Mouse (Mus musculus): Measurements from ENCODE around the gene Ms4a7.
"Not testable (repeated sequence)": the region's sequence is repeated elsewhere in the genome, so short reads cannot be mapped to it uniquely, and the experiment has no call there.

The Ms4a7 gene

GRCm38 (mm10) chr19:11335932-11336331 is at the start of gene Ms4a7:
TSS of gene Ms4a7 (minus strand) at chr19:11336146.
- in situ Hi-C loops (cut with MboI), result no loop called here

GRCm38 (mm10) chr19:11376399-11376798 is 40.5 kb upstream of the Ms4a7 start:
- in situ Hi-C loops (cut with MboI), result no loop called here

- in situ Hi-C loops (cut with MboI), result no loop called here
These were observed 39.3 kb upstream of the Ms4a7 start, which contains the start of gene Ms4a4a for GRCm38 (mm10) chr19:11375273-11375672. TSS of gene Ms4a4a (plus strand) at chr19:11375523.

- in situ Hi-C loops (cut with MboI), result no loop called here
These were observed 35.2 kb upstream of the Ms4a7 start for GRCm38 (mm10) chr19:11371181-11371580.

- in situ Hi-C loops (cut with MboI), result no loop called here
These were observed 32.4 kb upstream of the Ms4a7 start for GRCm38 (mm10) chr19:11368310-11368709.

- in situ Hi-C loops (cut with MboI), result no loop called here
These were observed 26.1 kb upstream of the Ms4a7 start for GRCm38 (mm10) chr19:11362002-11362401.

- in situ Hi-C loops (cut with MboI), result no loop called here
These were observed 24.2 kb upstream of the Ms4a7 start for GRCm38 (mm10) chr19:11360106-11360505.

- in situ Hi-C loops (cut with MboI), result loop anchor here (10.0 kb wide), 1 partner anchor 409 kb away; no protein-coding TSS in a partner anchor
These were observed 19.8 kb upstream of the Ms4a7 start for GRCm38 (mm10) chr19:11355730-11356129.

GRCm38 (mm10) chr19:11351878-11352277 is 15.9 kb upstream of the Ms4a7 start:
- in situ Hi-C loops (cut with MboI), result loop anchor here (10.0 kb wide), 1 partner anchor 413 kb away; no protein-coding TSS in a partner anchor

- in situ Hi-C loops (cut with MboI), result loop anchor here (5.0 to 10.0 kb wide), 2 partner anchors 252 to 415 kb away; partner anchors contain the start of gene Ms4a6d
These were observed 13.9 kb upstream of the Ms4a7 start for GRCm38 (mm10) chr19:11349698-11350481.

- in situ Hi-C loops (cut with MboI), result loop anchor here (5.0 kb wide), 1 partner anchor 162 kb away; no protein-coding TSS in a partner anchor
These were observed 8.0 kb upstream of the Ms4a7 start for GRCm38 (mm10) chr19:11343992-11344391.

- in situ Hi-C loops (cut with MboI), result loop anchor here (5.0 kb wide), 1 partner anchor 161 kb away; no protein-coding TSS in a partner anchor
These were observed 7.2 kb upstream of the Ms4a7 start for GRCm38 (mm10) chr19:11343147-11343546.

- in situ Hi-C loops (cut with MboI), result no loop called here
These were observed 14.8 kb downstream of the Ms4a7 start for GRCm38 (mm10) chr19:11321123-11321522.

GRCm38 (mm10) chr19:11316786-11317185 is 19.2 kb downstream of the Ms4a7 start:
- in situ Hi-C loops (cut with MboI), result no loop called here

GRCm38 (mm10) chr19:11314354-11314753 is 21.6 kb downstream of the Ms4a7 start, which contains the start of gene Ms4a14:
TSS of gene Ms4a14 (minus strand) at chr19:11314454.
- in situ Hi-C loops (cut with MboI), result no loop called here

- in situ Hi-C loops (cut with MboI), result no loop called here
These were observed 27.1 kb downstream of the Ms4a7 start for GRCm38 (mm10) chr19:11308888-11309287.

- in situ Hi-C loops (cut with MboI), result not testable (repeated sequence)
These were observed 36.4 kb downstream of the Ms4a7 start for GRCm38 (mm10) chr19:11299529-11299928.

GRCm38 (mm10) chr19:11298939-11299338 is 37.0 kb downstream of the Ms4a7 start:
- in situ Hi-C loops (cut with MboI), result no loop called here

GRCm38 (mm10) chr19:11293616-11294015 is 42.3 kb downstream of the Ms4a7 start:
- in situ Hi-C loops (cut with MboI), result not testable (repeated sequence)

GRCm38 (mm10) chr19:11292990-11293389 is 43.0 kb downstream of the Ms4a7 start:
- in situ Hi-C loops (cut with MboI), result no loop called here

GRCm38 (mm10) chr19:11283773-11284172 is 52.2 kb downstream of the Ms4a7 start, which contains the start of gene Ms4a5:
TSS of gene Ms4a5 (minus strand) at chr19:11283873.
- in situ Hi-C loops (cut with MboI), result no loop called here

- in situ Hi-C loops (cut with MboI), result no loop called here
These were observed 55.7 kb downstream of the Ms4a7 start for GRCm38 (mm10) chr19:11280223-11280622.

GRCm38 (mm10) chr19:11276431-11276830 is 59.5 kb downstream of the Ms4a7 start:
- in situ Hi-C loops (cut with MboI), result no loop called here
